Mouse (Mus musculus) kidney, embryonic 16.5 days (tissue): ENCODE data around the gene Htatsf1. TPM values are rescaled to one million over a fixed set of nuclear protein-coding genes. Genes with fewer than 3 reads are reported as not detected.

ENCODE experiments used
- ATAC-seq: fragments of 200-750 bp; cut with Nextera tagmentation; 2 replicates; pipeline ENCODE4 v1.8.0; 2017; ENCODE audit warnings: moderate TSS enrichment; ENCODE audit not compliant: low FRiP score, low TSS enrichment
- H3K27ac ChIP-seq: fragments of 300-500 bp; sonication (generic); 2 replicates; pipeline ENCODE4 v1.5.1; 2014; ENCODE audit warnings: low read length
- H3K27me3 ChIP-seq: fragments of 300-500 bp; sonication (generic); 2 replicates; pipeline ENCODE4 v1.6.1; 2014; ENCODE audit warnings: low read length, control low read depth, mixed read lengths; ENCODE audit not compliant: insufficient read depth
- H3K36me3 ChIP-seq: fragments of 300-500 bp; sonication (generic); 2 replicates; pipeline ENCODE4 v1.6.1; 2014; ENCODE audit warnings: low read length, control low read depth, mixed read lengths; ENCODE audit not compliant: insufficient read depth
- H3K4me1 ChIP-seq: fragments of 300-500 bp; sonication (generic); 2 replicates; pipeline ENCODE4 v1.6.1; 2014; ENCODE audit warnings: low read length, control low read depth, mixed read lengths; ENCODE audit not compliant: insufficient read depth
- H3K4me2 ChIP-seq: fragments of 300-500 bp; sonication (generic); replicated peaks from 2 replicates; pipeline ENCODE4 v1.6.1; 2014; ENCODE audit warnings: low read depth, low read length
- H3K4me3 ChIP-seq: fragments of 300-500 bp; sonication (generic); 2 replicates; pipeline ENCODE4 v1.5.1; 2014; ENCODE audit warnings: mild to moderate bottlenecking, low read length
- H3K9ac ChIP-seq: fragments of 300-500 bp; sonication (generic); replicated peaks from 2 replicates; pipeline ENCODE4 v1.6.1; 2014; ENCODE audit warnings: low read length
- H3K9me3 ChIP-seq: fragments of 300-500 bp; sonication (generic); 2 replicates; pipeline ENCODE4 v1.6.1; 2016; ENCODE audit warnings: low read length, control low read depth
- WGBS: fragments of 180-500 bp; shearing (Covaris S2); extraction: QIAGEN DNeasy Blood & Tissue Kit; methylation state at CpG from one replicate; pipeline ENCODE4 v1.1.7; 2014; 5-methylcytosine and 5-hydroxymethylcytosine counted together
- polyA plus RNA-seq: library from polyadenylated mRNA; unstranded; fragments of >200 nt; fragmentation: Nextera tagmentation; extraction: Ambion mirVana; gene quantifications from 2 replicates; pipeline ENCODE4 v1.2.1, GENCODE M21; 2015

Gene Htatsf1
- 63.9 and 65.8 TPM in 2 replicates for polyA plus RNA-seq

GRCm38 (mm10) chrX:57053174-57053992 lies at the start of gene Htatsf1:
TSS of gene Htatsf1 (plus strand) at chrX:57053583.
- 15% methylated on average over 72 of the region's 85 CpGs for WGBS
- Histone ChIP-seq H3K4me3 (peak within 1 kb of the TSS; percentile 55), H3K4me1 (no peaks in the 10 kb centered on the region), H3K27me3 (no peaks in the 10 kb centered on the region), H3K27ac (peak within 1 kb of the TSS; percentile 94), H3K9me3 (0 out of 2 replicates have a peak, but pooled peaks cover 2% of the 10 kb centered on the region), H3K9ac (peak within 1 kb of the TSS; percentile 76), H3K4me2 (peak within 1 kb of the TSS; percentile 63), H3K36me3 (no peaks in the 10 kb centered on the region; the same call in 1 of the 2 replicates)
- peak; percentile 98 for ATAC-seq

- Histone ChIP-seq H3K9ac (no peak overlapping the region), H3K4me1 (no peaks in the 10 kb centered on the region), H3K4me3 (no peak overlapping the region), H3K4me2 (no peak overlapping the region), H3K27ac (no peak overlapping the region), H3K9me3 (no peaks in the 10 kb centered on the region), H3K36me3 (no peaks in the 10 kb centered on the region), H3K27me3 (no peaks in the 10 kb centered on the region)
- 76% methylated on average over 2 of the region's 2 CpGs for WGBS
- ATAC-seq, result no peak
These were observed 40.5 kb upstream of the Htatsf1 start for GRCm38 (mm10) chrX:57012891-57013290.

- WGBS, result 78% methylated on average over 5 of the region's 5 CpGs
- ATAC-seq, result no peak
- Histone ChIP-seq H3K27me3 (no peaks in the 10 kb centered on the region), H3K9me3 (no peaks in the 10 kb centered on the region), H3K27ac (no peak within 1 kb of the TSS), H3K4me3 (no peak within 1 kb of the TSS), H3K4me1 (no peaks in the 10 kb centered on the region), H3K4me2 (no peak within 1 kb of the TSS), H3K36me3 (no peaks in the 10 kb centered on the region), H3K9ac (no peak within 1 kb of the TSS)
These were observed 10.6 kb upstream of the Htatsf1 start, which contains the start of gene Brs3 for GRCm38 (mm10) chrX:57042774-57043173. TSS of gene Brs3 (plus strand) at chrX:57043074.

GRCm38 (mm10) chrX:57043869-57044268 lies 9.5 kb upstream of the Htatsf1 start:
- H3K9ac ChIP-seq, result no peak overlapping the region
- WGBS, result 83% methylated on average over 6 of the region's 6 CpGs
- H3K9me3 ChIP-seq, result no peaks in the 10 kb centered on the region
- no peak for ATAC-seq
- no peaks in the 10 kb centered on the region for H3K4me1 ChIP-seq
- no peak overlapping the region for H3K4me3 ChIP-seq
- H3K36me3 ChIP-seq, result no peaks in the 10 kb centered on the region
- H3K4me2 ChIP-seq, result no peak overlapping the region
- no peak overlapping the region for H3K27ac ChIP-seq
- no peaks in the 10 kb centered on the region for H3K27me3 ChIP-seq

- H3K27ac ChIP-seq, result peak overlapping the region; percentile 94; the same call in 1 of the 2 replicates
- peak overlapping the region; percentile 55 for H3K4me3 ChIP-seq
- peak overlapping the region; percentile 76 for H3K9ac ChIP-seq
- no peaks in the 10 kb centered on the region for H3K27me3 ChIP-seq
- H3K4me1 ChIP-seq, result no peaks in the 10 kb centered on the region
- H3K9me3 ChIP-seq, result 0 out of 2 replicates have a peak, but pooled peaks cover 2% of the 10 kb centered on the region
- WGBS, result 27% methylated on average over 4 of the region's 4 CpGs
- no peaks in the 10 kb centered on the region; the same call in 1 of the 2 replicates for H3K36me3 ChIP-seq
- ATAC-seq, result peak; percentile 81
- peak overlapping the region; percentile 51 for H3K4me2 ChIP-seq
These were observed 572 bp upstream of the Htatsf1 start for GRCm38 (mm10) chrX:57052848-57053173.

- Histone ChIP-seq H3K27me3 (no peaks in the 10 kb centered on the region), H3K9ac (peak overlapping the region; percentile 76), H3K4me3 (peak overlapping the region; percentile 55), H3K4me2 (peak overlapping the region; percentile 63), H3K36me3 (no peaks in the 10 kb centered on the region; the same call in 1 of the 2 replicates), H3K4me1 (no peaks in the 10 kb centered on the region), H3K27ac (peak overlapping the region; percentile 94; the same call in 1 of the 2 replicates), H3K9me3 (0 out of 2 replicates have a peak, but pooled peaks cover 2% of the 10 kb centered on the region)
- ATAC-seq, result no peak; the same call in 1 of the 2 replicates
- 28% methylated on average over 11 of the region's 11 CpGs for WGBS
These were observed 606 bp downstream of the Htatsf1 start for GRCm38 (mm10) chrX:57053993-57054385.

- H3K4me1 ChIP-seq, result no peaks in the 10 kb centered on the region
- WGBS, result 72% methylated on average over 5 of the region's 5 CpGs
- no peak overlapping the region for H3K9ac ChIP-seq
- H3K4me2 ChIP-seq, result no peak overlapping the region
- ATAC-seq, result no peak
- H3K4me3 ChIP-seq, result no peak overlapping the region
- H3K27me3 ChIP-seq, result no peaks in the 10 kb centered on the region
- H3K27ac ChIP-seq, result no peak overlapping the region
- H3K9me3 ChIP-seq, result no peaks in the 10 kb centered on the region
- no peaks in the 10 kb centered on the region for H3K36me3 ChIP-seq
These were observed 28.1 kb downstream of the Htatsf1 start for GRCm38 (mm10) chrX:57081496-57081895.

- Histone ChIP-seq H3K27me3 (no peaks in the 10 kb centered on the region; the same call in 1 of the 2 replicates), H3K4me1 (no peaks in the 10 kb centered on the region), H3K4me3 (no peak within 1 kb of the TSS), H3K4me2 (no peak within 1 kb of the TSS), H3K9me3 (no peaks in the 10 kb centered on the region), H3K9ac (no peak within 1 kb of the TSS), H3K36me3 (no peaks in the 10 kb centered on the region), H3K27ac (no peak within 1 kb of the TSS)
- WGBS, result 79% methylated on average over 4 of the region's 4 CpGs
- ATAC-seq, result no peak
These were observed 34.4 kb downstream of the Htatsf1 start, which contains the start of gene Vgll1 for GRCm38 (mm10) chrX:57087806-57088205. TSS of gene Vgll1 (plus strand) at chrX:57088106.

GRCm38 (mm10) chrX:57103415-57103814 lies 50.0 kb downstream of the Htatsf1 start:
- H3K36me3 ChIP-seq, result no peaks in the 10 kb centered on the region
- H3K27ac ChIP-seq, result no peak overlapping the region
- H3K9ac ChIP-seq, result no peak overlapping the region
- H3K4me2 ChIP-seq, result no peak overlapping the region
- 95% methylated on average over 1 of the region's 1 CpGs for WGBS
- H3K4me3 ChIP-seq, result no peak overlapping the region
- no peak for ATAC-seq
- no peaks in the 10 kb centered on the region for H3K4me1 ChIP-seq
- no peaks in the 10 kb centered on the region for H3K27me3 ChIP-seq
- no peaks in the 10 kb centered on the region for H3K9me3 ChIP-seq

GRCm38 (mm10) chrX:57106956-57107355 lies 53.6 kb downstream of the Htatsf1 start:
- WGBS, result 91% methylated on average over 3 of the region's 3 CpGs
- Histone ChIP-seq H3K27me3 (no peaks in the 10 kb centered on the region), H3K36me3 (no peaks in the 10 kb centered on the region), H3K4me2 (no peak overlapping the region), H3K4me3 (no peak overlapping the region), H3K9me3 (peaks cover 2% of the 10 kb centered on the region; the same call in 1 of the 2 replicates), H3K27ac (no peak overlapping the region), H3K4me1 (no peaks in the 10 kb centered on the region), H3K9ac (no peak overlapping the region)
- ATAC-seq, result no peak
